Mouse (Mus musculus) olfactory bulb, adult 2 months (tissue): ENCODE results near the gene Pilrb2. TPM values are rescaled to one million over a fixed set of nuclear protein-coding genes. Genes with fewer than 3 reads are reported as not detected.
"Not testable (repeated sequence)": the region's sequence is repeated elsewhere in the genome, so short reads cannot be mapped to it uniquely, and the experiment has no call there.

ENCODE experiments used
- H3K27ac ChIP-seq: fragments of 200-500 bp; 2 replicates; pipeline ENCODE4 v1.5.1; 2012; ENCODE audit warnings: low read depth, low read length; ENCODE audit not compliant: insufficient read depth
- H3K4me1 ChIP-seq: fragments of 200-500 bp; 2 replicates; pipeline ENCODE4 v1.6.1; 2012; ENCODE audit warnings: low read length; ENCODE audit not compliant: control insufficient read depth, insufficient read depth
- H3K4me3 ChIP-seq: fragments of 200-500 bp; 2 replicates; pipeline ENCODE4 v1.5.1; 2012; ENCODE audit warnings: mild to moderate bottlenecking, low read depth, low read length, moderate library complexity; ENCODE audit not compliant: insufficient read depth
- CTCF ChIP-seq: fragments of 200-500 bp; IDR thresholded peaks from 2 replicates; pipeline ENCODE4 v1.5.1; 2012; ENCODE audit warnings: low read depth, mild to moderate bottlenecking, low read length, moderate library complexity; ENCODE audit not compliant: insufficient read depth
- POLR2A ChIP-seq: fragments of 200-500 bp; IDR thresholded peaks from 2 replicates; pipeline ENCODE4 v1.6.1; 2012; ENCODE audit warnings: mild to moderate bottlenecking, low read depth, low read length, moderate library complexity; ENCODE audit not compliant: insufficient read depth
- WGBS: fragments of 180-500 bp; shearing (Covaris S2); methylation state at CpG from one replicate; pipeline ENCODE4 v1.1.7; 2018; 5-methylcytosine and 5-hydroxymethylcytosine counted together
- polyA plus RNA-seq: library from polyadenylated mRNA; stranded (reverse); fragments of >200 nt; gene quantifications from 2 replicates; pipeline ENCODE4 v1.2.4, GENCODE M21; 2012; ENCODE audit warnings: low replicate concordance; ENCODE audit not compliant: missing spikeins, insufficient read depth, insufficient read length

The Pilrb2 gene
- polyA plus RNA-seq, 1 experiment: not detected

- no peak for TF ChIP-seq POLR2A
- no peak for TF ChIP-seq CTCF
- Histone ChIP-seq H3K4me1 (no peaks in the 10 kb centered on the region), H3K27ac (no peak overlapping the region), H3K4me3 (no peak overlapping the region)
- whole genome bisulfite sequencing: 80% methylated on average over 4 of the region's 4 CpGs
Observed at GRCm38 (mm10) chr5:137882922-137883321, 11.3 kb upstream of the Pilrb2 start.

DNA sequence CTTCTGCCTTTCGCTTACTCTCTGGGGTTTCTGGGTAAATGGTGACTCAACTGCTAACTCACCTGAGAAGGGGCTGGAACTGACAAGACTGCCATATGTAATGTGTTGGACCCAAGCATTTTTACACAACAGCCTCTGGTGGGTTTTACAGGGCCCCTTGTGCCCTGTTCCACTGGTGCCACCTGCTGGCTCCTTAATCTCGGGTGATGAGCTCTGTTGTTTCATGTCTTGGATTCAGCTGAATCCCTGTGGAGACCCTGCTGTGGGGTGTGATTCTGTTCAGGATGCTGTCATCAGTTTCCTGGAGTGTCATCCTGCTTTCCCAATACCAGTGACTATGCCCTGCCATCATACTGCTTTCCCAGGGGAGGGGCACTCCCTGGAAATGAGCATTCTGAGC is 6.2 kb upstream of the Pilrb2 start:
- WGBS: 56% methylated on average over 2 of the region's 2 CpGs
- TF ChIP-seq POLR2A (no peak), CTCF (no peak)

DNA sequence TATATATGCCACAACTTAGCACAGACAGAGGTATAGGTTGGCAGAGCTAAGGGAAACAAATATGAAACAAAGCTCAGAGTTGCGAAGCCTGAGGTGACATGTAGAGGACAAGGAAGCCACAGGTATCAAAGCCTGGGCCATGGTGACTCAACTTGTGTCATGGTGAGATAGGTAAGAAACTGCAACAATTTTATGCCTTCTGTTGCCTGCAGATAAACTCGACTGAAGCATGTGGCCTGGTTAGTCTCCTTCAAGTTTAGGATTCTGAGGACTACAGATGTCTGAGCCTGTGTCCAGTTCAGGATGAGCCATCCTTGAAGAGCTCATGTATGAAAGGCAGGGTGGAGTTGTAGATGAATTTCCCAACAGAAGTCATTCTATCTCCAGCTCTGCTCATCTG is 3.4 kb upstream of the Pilrb2 start:
- no peaks in the 10 kb centered on the region for H3K4me1 ChIP-seq
- WGBS: 74% methylated on average over 2 of the region's 2 CpGs
- no peak overlapping the region for H3K4me3 ChIP-seq
- TF ChIP-seq CTCF (no peak), POLR2A (no peak)
- H3K27ac ChIP-seq: no peak overlapping the region

More for the DNA sequence above, 6.2 kb upstream of the Pilrb2 start:
- Histone ChIP-seq H3K4me1 (no peaks in the 10 kb centered on the region), H3K27ac (no peak overlapping the region), H3K4me3 (no peak overlapping the region)

DNA sequence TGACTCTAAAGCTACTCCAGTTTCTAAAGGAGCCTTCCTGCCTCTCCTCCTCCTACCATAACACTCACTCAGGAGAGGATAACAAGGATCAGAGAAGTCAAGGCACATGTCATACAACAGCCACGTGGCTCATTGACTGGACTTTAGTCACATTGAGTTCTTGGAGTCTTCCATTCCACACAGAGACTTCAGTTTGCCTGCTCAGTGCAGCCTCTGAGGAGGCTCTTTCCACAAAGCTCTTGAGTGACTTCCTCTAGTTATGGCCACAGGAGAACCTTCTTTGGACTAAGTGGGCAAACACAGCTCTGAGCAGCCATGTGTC is 727 bp upstream of the Pilrb2 start:
- H3K4me1 ChIP-seq, H3K27ac ChIP-seq: not testable (repeated sequence)
- WGBS: 46% methylated on average over 1 of the region's 1 CpGs

GRCm38 (mm10) chr5:137868600-137868999 is 3.0 kb downstream of the Pilrb2 start:
- H3K27ac ChIP-seq, H3K4me3 ChIP-seq, H3K4me1 ChIP-seq: not testable (repeated sequence)
- 75% methylated on average over 2 of the region's 2 CpGs for WGBS

More for the DNA sequence above, 727 bp upstream of the Pilrb2 start:
- H3K4me3 ChIP-seq: not testable (repeated sequence)

DNA sequence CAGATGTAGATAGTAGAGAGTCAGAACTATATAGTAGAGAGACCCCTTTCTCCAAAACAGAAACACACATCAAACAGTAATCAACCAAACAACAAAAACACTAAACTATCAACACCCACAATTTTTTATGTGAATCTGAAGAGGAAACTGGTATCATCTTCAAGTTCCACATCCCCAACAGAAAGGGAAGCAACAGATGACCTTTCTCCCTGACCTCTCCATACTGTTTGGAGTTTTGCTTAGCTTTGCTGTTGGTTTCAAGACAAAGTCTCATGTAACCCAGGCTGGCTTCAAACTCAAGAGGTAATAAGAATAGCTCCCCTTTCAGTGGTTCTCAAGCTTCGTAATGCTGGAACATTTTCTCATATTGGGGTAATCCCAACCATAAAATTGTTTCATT is 7.6 kb downstream of the Pilrb2 start:
- not testable (repeated sequence) for H3K4me1 ChIP-seq, H3K4me3 ChIP-seq, H3K27ac ChIP-seq
- WGBS: 78% methylated on average over 1 of the region's 1 CpGs

GRCm38 (mm10) chr5:137857960-137858710 is 13.5 kb downstream of the Pilrb2 start, which contains the start of gene Pilrb1:
Pilrb1 (minus strand) TSS chr5:137858106.
- not testable (repeated sequence) for H3K27ac ChIP-seq, H3K4me1 ChIP-seq, H3K4me3 ChIP-seq
- 88% methylated on average over 2 of the region's 2 CpGs for WGBS

DNA sequence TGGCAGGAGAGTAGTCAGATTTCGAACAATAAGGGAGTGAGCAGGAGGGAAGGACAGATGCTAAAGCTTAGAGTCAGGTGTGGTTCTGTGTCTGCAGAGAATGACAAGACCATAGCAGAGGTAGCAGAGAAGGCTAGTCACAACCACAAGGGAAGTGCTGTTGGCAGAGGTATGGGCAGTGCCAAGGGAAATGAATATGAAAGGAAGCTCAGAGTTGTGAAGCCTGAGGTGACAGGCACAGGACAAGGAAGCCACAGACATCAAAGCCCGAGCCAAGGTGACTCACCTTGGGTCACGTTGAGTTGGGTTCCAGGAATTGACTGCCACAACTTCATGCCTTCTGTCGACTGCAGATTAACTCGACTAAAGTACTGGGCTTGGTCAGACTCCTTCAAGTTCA is 14.7 kb downstream of the Pilrb2 start:
- H3K27ac ChIP-seq, H3K4me1 ChIP-seq, H3K4me3 ChIP-seq: not testable (repeated sequence)
- 74% methylated on average over 5 of the region's 5 CpGs for WGBS

DNA sequence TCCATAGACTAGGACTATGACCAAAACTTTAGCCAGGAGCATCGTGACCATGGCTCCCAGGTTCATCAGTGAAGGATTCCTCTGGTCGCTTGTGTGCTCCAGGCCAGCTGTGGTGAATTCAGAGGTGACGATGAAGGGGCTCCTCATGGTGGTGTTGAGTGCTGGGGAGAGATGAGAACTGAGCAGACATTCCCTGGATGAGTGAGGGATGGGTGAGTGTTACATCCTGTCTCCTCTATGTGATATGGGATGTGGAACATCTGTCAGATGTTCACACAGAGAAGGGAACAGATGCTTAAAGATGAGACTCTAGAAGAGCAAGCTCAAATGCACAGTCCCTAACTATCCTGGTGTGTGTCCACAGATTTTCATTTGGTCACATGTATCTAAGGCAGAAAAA is 16.7 kb downstream of the Pilrb2 start:
- H3K4me1 ChIP-seq, H3K27ac ChIP-seq, H3K4me3 ChIP-seq: not testable (repeated sequence)
- 83% methylated on average over 3 of the region's 3 CpGs for WGBS

DNA sequence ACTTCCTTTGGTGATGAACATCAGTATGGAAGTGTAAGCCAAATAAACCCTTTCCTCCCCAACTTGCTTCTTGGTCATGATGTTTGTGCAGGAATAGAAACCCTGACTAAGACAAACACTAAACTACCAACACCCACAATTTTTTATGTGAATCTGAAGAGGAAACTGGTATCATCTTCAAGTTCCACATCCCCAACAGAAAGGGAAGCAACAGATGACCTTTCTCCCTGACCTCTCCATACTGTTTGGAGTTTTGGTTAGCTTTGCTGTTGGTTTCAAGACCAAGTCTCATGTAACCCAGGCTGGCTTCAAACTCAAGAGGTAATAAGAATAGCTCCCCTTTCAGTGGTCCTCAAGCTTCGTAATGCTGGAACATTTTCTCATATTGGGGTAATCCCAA is 21.3 kb downstream of the Pilrb2 start:
- H3K4me1 ChIP-seq, H3K27ac ChIP-seq, H3K4me3 ChIP-seq: not testable (repeated sequence)
- WGBS: 80% methylated on average over 1 of the region's 1 CpGs

GRCm38 (mm10) chr5:137837110-137837509 is 34.5 kb downstream of the Pilrb2 start:
- not testable (repeated sequence) for H3K4me1 ChIP-seq, H3K27ac ChIP-seq, H3K4me3 ChIP-seq
